Mouse (Mus musculus) megakaryocyte, embryonic 14.5 days (primary cell): ENCODE measurements around the gene Hjurp.

ENCODE experiments used
- FLI1 ChIP-seq: IDR thresholded peaks from 2 replicates; pipeline ENCODE4 v1.6.1; 2012; ENCODE audit warnings: low read length, inconsistent platforms, mixed read lengths
- GATA1 ChIP-seq: IDR thresholded peaks from 3 replicates; pipeline ENCODE4 v1.6.1; 2012; ENCODE audit warnings: mixed read lengths, low read length, inconsistent platforms, borderline replicate concordance

- no peak for TF ChIP-seq FLI1
- no peak for TF ChIP-seq GATA1
Measured at GRCm38 (mm10) chr1:88286136-88286845, 8.9 kb upstream of the Hjurp start.
